Mouse (Mus musculus) kidney, embryonic 16.5 days (tissue): ENCODE data around the gene Trim29. TPM values are rescaled to one million over a fixed set of nuclear protein-coding genes. Genes with fewer than 3 reads are reported as not detected.

Experiments
- ATAC-seq: fragments of 200-750 bp; cut with Nextera tagmentation; 2 replicates; pipeline ENCODE4 v1.8.0; 2017; ENCODE audit warnings: moderate TSS enrichment; ENCODE audit not compliant: low FRiP score, low TSS enrichment
- H3K27ac ChIP-seq: fragments of 300-500 bp; sonication (generic); 2 replicates; pipeline ENCODE4 v1.5.1; 2014; ENCODE audit warnings: low read length
- H3K27me3 ChIP-seq: fragments of 300-500 bp; sonication (generic); 2 replicates; pipeline ENCODE4 v1.6.1; 2014; ENCODE audit warnings: low read length, control low read depth, mixed read lengths; ENCODE audit not compliant: insufficient read depth
- H3K36me3 ChIP-seq: fragments of 300-500 bp; sonication (generic); 2 replicates; pipeline ENCODE4 v1.6.1; 2014; ENCODE audit warnings: low read length, control low read depth, mixed read lengths; ENCODE audit not compliant: insufficient read depth
- H3K4me1 ChIP-seq: fragments of 300-500 bp; sonication (generic); 2 replicates; pipeline ENCODE4 v1.6.1; 2014; ENCODE audit warnings: low read length, control low read depth, mixed read lengths; ENCODE audit not compliant: insufficient read depth
- H3K4me2 ChIP-seq: fragments of 300-500 bp; sonication (generic); replicated peaks from 2 replicates; pipeline ENCODE4 v1.6.1; 2014; ENCODE audit warnings: low read depth, low read length
- H3K4me3 ChIP-seq: fragments of 300-500 bp; sonication (generic); 2 replicates; pipeline ENCODE4 v1.5.1; 2014; ENCODE audit warnings: mild to moderate bottlenecking, low read length
- H3K9ac ChIP-seq: fragments of 300-500 bp; sonication (generic); replicated peaks from 2 replicates; pipeline ENCODE4 v1.6.1; 2014; ENCODE audit warnings: low read length
- H3K9me3 ChIP-seq: fragments of 300-500 bp; sonication (generic); 2 replicates; pipeline ENCODE4 v1.6.1; 2016; ENCODE audit warnings: low read length, control low read depth
- WGBS: fragments of 180-500 bp; shearing (Covaris S2); extraction: QIAGEN DNeasy Blood & Tissue Kit; methylation state at CpG from one replicate; pipeline ENCODE4 v1.1.7; 2014; 5-methylcytosine and 5-hydroxymethylcytosine counted together
- polyA plus RNA-seq: library from polyadenylated mRNA; unstranded; fragments of >200 nt; fragmentation: Nextera tagmentation; extraction: Ambion mirVana; gene quantifications from 2 replicates; pipeline ENCODE4 v1.2.1, GENCODE M21; 2015

Trim29 gene
- polyA plus RNA-seq, result 1.1 and 2.0 TPM in 2 replicates

DNA sequence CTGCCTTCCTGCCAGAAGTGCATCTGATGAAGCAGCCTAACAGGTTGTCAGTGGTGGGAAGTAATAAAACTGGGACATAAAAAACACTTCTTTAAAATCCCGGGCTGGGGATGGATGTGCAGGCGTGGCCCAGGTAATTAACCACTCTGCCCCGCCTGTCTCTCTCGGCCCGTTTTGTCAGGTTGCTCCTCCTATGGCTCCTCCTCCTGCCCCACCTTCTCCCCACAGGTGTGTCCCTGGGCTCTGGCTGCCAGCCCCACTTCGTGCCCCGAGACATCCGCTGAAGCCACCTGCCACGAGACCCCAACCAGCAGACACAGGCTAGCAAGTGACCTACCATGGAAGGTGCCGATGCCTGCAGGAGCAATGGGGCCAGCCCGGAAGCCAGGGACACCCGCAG lies at the start of gene Trim29:
Gene Trim29 (plus strand): TSS at position 311 of the 400 bp plus-strand sequence.
- H3K36me3 ChIP-seq, result no peaks in the 10 kb centered on the region
- H3K27ac ChIP-seq, result no peak within 1 kb of the TSS
- no peak for ATAC-seq
- H3K9ac ChIP-seq, result no peak within 1 kb of the TSS
- H3K4me2 ChIP-seq, result no peak within 1 kb of the TSS
- no peak within 1 kb of the TSS for H3K4me3 ChIP-seq
- WGBS, result 37% methylated on average over 12 of the region's 12 CpGs
- no peaks in the 10 kb centered on the region for H3K9me3 ChIP-seq
- peaks cover 22% of the 10 kb centered on the region for H3K4me1 ChIP-seq
- peaks cover 3% of the 10 kb centered on the region; the same call in 1 of the 2 replicates for H3K27me3 ChIP-seq

DNA sequence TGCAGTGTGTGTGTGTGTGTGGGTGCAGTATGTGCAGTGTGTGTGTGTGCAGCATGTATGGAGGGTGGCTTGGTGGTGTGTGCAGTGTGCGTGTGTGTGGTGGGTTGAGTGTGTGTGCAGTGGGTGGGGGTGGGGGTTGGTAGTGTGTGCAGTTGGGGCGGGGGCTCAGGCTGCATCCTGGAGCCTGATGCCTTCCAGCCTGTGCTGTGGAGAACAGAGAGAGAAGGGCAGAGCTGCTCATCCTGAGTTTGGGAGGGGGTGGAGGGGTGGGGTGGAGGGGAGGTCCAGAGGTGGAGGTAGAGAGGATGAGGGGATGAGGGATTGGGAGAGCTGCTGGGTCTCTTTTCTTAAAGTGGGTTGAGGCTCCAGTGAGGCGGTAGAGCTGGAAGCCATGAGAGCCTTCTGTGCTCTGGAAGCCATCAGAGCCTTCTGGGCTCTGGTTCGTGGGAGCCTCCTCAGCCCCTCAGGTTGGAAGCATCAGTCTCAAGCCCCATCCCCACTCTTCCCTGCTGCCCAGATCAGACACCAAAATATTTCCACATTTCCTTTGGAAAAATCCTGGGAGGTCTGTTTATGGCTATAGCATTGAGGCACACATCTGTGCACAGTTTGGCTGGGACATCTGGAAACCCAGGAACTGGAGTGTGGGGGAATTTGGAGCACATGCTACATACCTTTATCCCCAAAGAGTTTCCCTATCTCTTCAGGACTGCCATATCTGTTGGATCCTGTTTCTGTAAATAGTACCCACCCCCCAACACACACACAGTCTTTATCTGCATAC lies 49.3 kb upstream of the Trim29 start:
- 46% methylated on average over 4 of the region's 4 CpGs for WGBS
- H3K9ac ChIP-seq, result peak overlapping the region; percentile 24
- H3K4me2 ChIP-seq, result no peak overlapping the region

DNA sequence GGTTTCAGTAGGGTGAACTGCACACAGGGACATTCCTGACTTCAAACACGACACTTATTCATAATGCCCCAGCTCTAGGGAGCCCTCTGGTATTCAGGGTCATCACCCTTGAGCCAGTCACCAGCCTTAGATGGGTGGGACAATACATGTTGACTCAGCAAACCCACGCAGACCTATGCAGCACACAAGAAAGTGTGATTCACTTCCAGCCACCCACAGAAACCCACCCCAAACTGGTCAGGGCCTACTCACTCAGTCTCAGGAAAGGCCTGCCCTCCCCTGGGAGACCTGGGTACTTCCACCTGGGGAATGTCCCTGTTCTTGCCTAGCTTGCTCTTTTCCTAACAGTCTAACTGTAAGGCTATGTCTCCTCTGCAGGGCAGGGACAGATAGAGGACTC lies 48.7 kb upstream of the Trim29 start:
- Histone ChIP-seq H3K9ac (no peak overlapping the region), H3K4me2 (no peak overlapping the region), H3K27me3 (no peaks in the 10 kb centered on the region), H3K27ac (peak overlapping the region; percentile 87), H3K36me3 (no peaks in the 10 kb centered on the region), H3K9me3 (no peaks in the 10 kb centered on the region), H3K4me1 (peaks cover 40% of the 10 kb centered on the region), H3K4me3 (no peak overlapping the region)
- peak; percentile 5; the same call in 1 of the 2 replicates for ATAC-seq
- WGBS, result 24% methylated on average over 2 of the region's 2 CpGs

More for the DNA sequence above, 49.3 kb upstream of the Trim29 start:
- H3K9me3 ChIP-seq, result no peaks in the 10 kb centered on the region
- ATAC-seq, result peak; percentile 21
- H3K27me3 ChIP-seq, result no peaks in the 10 kb centered on the region
- no peaks in the 10 kb centered on the region for H3K36me3 ChIP-seq
- H3K4me1 ChIP-seq, result peaks cover 40% of the 10 kb centered on the region
- no peak overlapping the region for H3K4me3 ChIP-seq
- peak overlapping the region; percentile 87 for H3K27ac ChIP-seq

DNA sequence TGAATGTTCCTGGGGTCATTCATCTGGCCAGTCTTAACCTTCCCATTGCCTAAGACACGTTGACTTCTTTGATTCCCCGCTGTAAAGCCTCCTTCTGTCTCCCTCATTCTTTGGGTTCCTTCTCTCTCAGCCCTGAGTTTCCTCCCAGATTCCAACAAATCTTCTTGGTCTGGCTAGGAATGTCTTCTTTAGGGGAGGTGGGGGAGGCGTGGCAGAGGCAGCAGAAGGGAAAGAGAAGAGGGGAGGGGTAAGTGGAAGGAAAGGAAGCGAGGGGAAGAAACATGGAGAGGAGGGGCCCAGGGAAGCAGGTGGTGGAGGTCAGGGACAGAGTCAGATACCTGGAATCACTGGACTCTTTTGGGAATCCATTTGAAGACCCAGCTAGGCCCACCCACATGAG lies 48.3 kb upstream of the Trim29 start:
- no peak for ATAC-seq
- Histone ChIP-seq H3K4me3 (no peak overlapping the region), H3K27ac (peak overlapping the region; percentile 87), H3K36me3 (no peaks in the 10 kb centered on the region), H3K9ac (0 out of 2 replicates have a peak overlapping the region, but pooled peaks have one; percentile 22), H3K4me2 (no peak overlapping the region), H3K4me1 (peaks cover 40% of the 10 kb centered on the region), H3K9me3 (no peaks in the 10 kb centered on the region), H3K27me3 (no peaks in the 10 kb centered on the region)
- 48% methylated on average over 4 of the region's 4 CpGs for WGBS

DNA sequence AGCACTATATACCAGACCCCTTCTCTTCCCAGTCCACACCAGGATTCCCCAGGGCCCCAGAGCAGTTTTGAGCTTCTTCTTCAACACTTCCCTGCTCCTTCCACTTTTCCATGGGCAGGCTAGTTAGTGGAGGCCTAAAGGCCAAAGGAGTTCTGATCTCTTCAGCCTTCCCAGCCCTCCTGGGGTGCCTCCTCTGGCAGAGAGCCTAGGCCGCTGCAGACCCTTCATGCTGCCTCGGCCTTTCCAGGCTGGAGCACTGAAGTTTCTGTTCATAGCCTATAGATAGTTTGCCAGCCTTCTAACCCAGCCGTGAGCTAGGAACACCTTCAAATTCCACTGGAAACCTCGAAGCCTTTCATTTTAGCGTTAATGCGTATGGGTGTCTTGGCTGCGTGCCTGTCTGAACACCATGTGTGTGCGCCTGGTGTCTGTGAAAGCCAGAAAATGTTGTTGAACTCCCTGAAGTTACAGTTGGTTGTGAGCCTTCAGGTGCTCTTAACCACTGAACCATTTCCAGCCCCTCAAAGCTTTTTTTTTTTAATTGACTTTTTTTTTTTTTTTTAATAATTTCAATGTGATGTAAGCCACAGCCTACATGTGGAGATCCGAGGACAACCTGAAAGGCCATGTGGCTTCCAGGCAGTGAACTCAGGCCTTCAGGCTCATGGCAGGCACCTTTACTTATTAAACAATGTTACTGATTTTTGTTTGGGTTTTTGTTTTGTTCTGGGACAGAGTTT lies 47.7 kb upstream of the Trim29 start:
- H3K4me1 ChIP-seq, result peaks cover 40% of the 10 kb centered on the region
- WGBS, result 51% methylated on average over 9 of the region's 9 CpGs
- ATAC-seq, result no peak
- H3K4me3 ChIP-seq, result no peak overlapping the region
- no peaks in the 10 kb centered on the region for H3K27me3 ChIP-seq
- H3K27ac ChIP-seq, result peak overlapping the region; percentile 87
- peak overlapping the region; percentile 27 for H3K9ac ChIP-seq
- no peaks in the 10 kb centered on the region for H3K36me3 ChIP-seq
- no peak overlapping the region for H3K4me2 ChIP-seq
- no peaks in the 10 kb centered on the region for H3K9me3 ChIP-seq

DNA sequence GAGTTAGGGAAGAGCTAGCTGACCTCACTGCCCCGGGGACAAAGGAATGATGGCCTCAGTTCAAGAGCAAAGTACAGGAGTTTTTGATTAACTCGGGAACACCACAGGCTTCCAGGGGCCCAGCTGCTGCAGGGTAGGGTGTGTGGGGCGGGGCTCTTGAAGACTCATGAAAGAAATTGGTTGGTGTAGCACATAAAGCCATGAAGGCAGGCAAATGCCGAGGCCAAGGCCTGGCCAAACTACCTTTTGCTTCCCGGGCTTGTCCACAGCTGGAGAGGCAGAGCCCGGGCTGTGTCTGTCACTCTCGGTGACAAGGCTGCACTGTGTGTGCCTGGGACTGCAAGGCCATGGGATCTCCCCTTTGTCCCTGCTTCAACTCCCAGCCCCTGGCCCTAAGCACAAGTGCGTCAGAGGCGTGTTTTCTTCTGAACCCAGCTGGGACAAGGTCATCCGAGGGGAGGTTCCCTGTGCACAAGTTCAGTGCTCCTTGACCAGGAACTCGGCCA lies 46.6 kb upstream of the Trim29 start:
- Histone ChIP-seq H3K9me3 (no peaks in the 10 kb centered on the region), H3K36me3 (no peaks in the 10 kb centered on the region), H3K4me2 (no peak overlapping the region), H3K4me3 (no peak overlapping the region), H3K9ac (peak overlapping the region; percentile 27), H3K27me3 (no peaks in the 10 kb centered on the region), H3K4me1 (peaks cover 40% of the 10 kb centered on the region), H3K27ac (peak overlapping the region; percentile 87)
- peak; percentile 65 for ATAC-seq
- 22% methylated on average over 11 of the region's 11 CpGs for WGBS

DNA sequence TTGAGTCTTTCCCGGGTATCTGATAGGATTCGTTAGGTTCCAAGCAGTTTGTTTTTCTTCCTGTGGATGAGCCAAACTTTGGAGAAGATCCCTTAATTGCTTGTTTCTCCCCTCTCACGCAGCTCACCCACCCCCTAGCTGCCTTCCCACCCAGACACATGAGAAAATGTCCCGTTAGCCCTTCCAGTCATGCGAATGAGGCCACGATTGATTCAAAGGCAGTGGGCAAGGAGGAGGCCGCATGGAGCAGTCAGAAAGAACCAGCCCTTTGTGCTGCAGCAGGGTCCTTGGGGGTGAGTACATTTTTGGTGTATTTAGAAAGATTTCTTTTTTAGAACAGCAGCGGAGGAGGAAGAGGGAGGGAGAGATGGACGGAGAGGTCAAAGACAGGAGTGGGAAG lies 45.5 kb upstream of the Trim29 start:
- Histone ChIP-seq H3K27me3 (no peaks in the 10 kb centered on the region), H3K4me2 (no peak overlapping the region), H3K4me1 (peaks cover 36% of the 10 kb centered on the region), H3K36me3 (no peaks in the 10 kb centered on the region), H3K9me3 (no peaks in the 10 kb centered on the region), H3K9ac (0 out of 2 replicates have a peak overlapping the region, but pooled peaks have one; percentile 10), H3K4me3 (no peak overlapping the region), H3K27ac (peak overlapping the region; percentile 30; the same call in 1 of the 2 replicates)
- WGBS, result 58% methylated on average over 9 of the region's 9 CpGs
- ATAC-seq, result no peak

DNA sequence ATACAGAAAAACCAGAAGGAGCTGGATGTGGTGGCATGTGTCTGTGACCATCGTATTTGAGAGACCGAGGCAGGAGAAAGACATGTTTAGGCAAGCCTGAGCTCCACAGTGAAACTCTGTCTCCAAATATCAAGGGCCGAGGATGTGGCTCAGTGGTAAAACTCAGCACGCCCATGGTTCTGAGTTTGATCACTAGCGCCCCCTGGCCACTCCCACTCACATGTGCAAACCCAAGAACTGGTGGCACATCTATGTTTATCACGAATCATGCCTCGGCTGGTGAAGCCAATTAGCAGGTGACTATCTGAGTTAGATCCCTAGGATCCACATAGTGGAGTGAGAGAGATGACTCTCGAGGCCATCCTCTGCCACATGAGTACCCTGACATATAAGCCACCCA lies 43.3 kb upstream of the Trim29 start:
- Histone ChIP-seq H3K27me3 (peaks cover 15% of the 10 kb centered on the region; the same call in 1 of the 2 replicates), H3K9ac (no peak overlapping the region), H3K9me3 (no peaks in the 10 kb centered on the region), H3K4me2 (no peak overlapping the region), H3K27ac (no peak overlapping the region), H3K4me1 (peaks cover 34% of the 10 kb centered on the region), H3K36me3 (no peaks in the 10 kb centered on the region), H3K4me3 (no peak overlapping the region)
- 86% methylated on average over 8 of the region's 8 CpGs for WGBS
- no peak for ATAC-seq

DNA sequence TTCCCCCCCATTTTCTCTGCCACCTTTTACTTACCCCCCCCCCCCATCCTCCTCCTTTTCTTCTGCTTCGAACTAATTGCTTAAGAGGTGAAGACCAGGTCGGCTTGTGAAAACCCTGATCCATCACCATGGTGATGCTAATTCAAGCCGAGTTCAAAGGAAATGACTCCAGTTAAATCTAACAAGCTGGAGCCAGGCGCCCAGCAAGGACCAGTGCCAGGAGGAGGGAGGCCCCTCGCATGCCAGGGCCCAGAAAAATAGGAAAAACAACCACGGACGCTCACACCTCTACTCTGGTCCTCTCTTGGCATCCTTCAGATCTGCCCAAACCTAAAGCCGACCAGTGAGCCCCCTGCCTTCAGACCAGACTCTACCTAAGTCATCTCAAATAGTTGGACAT lies 41.5 kb upstream of the Trim29 start:
- Histone ChIP-seq H3K4me3 (no peak overlapping the region), H3K9me3 (no peaks in the 10 kb centered on the region), H3K9ac (no peak overlapping the region), H3K4me2 (no peak overlapping the region), H3K27me3 (peaks cover 15% of the 10 kb centered on the region; the same call in 1 of the 2 replicates), H3K36me3 (no peaks in the 10 kb centered on the region), H3K27ac (no peak overlapping the region), H3K4me1 (peaks cover 16% of the 10 kb centered on the region)
- WGBS, result 27% methylated on average over 8 of the region's 8 CpGs
- no peak for ATAC-seq
